Mouse (Mus musculus) hindbrain, embryonic 14.5 days (tissue): ENCODE results near the gene Miga2. TPM values are rescaled to one million over a fixed set of nuclear protein-coding genes. Genes with fewer than 3 reads are reported as not detected.

Experiments used
- ATAC-seq: fragments of 200-750 bp; cut with Nextera tagmentation; 2 replicates; pipeline ENCODE4 v1.8.0; 2017; ENCODE audit warnings: moderate number of reproducible peaks, mild to moderate bottlenecking, moderate TSS enrichment, moderate library complexity; ENCODE audit not compliant: low FRiP score
- DNase-seq: peaks from one replicate; pipeline ENCODE4 v3.0.0-alpha.2; 2015; ENCODE audit warnings: low spot score
- H3K27ac ChIP-seq: fragments of 300-500 bp; sonication (generic); 2 replicates; pipeline ENCODE4 v1.5.1; 2014; ENCODE audit warnings: mild to moderate bottlenecking, moderate library complexity
- H3K27me3 ChIP-seq: fragments of 300-500 bp; sonication (generic); 2 replicates; pipeline ENCODE4 v1.6.1; 2014; ENCODE audit warnings: mild to moderate bottlenecking, low read length, mixed read lengths; ENCODE audit not compliant: control insufficient read depth, insufficient read depth
- H3K36me3 ChIP-seq: fragments of 300-500 bp; sonication (generic); replicated peaks from 2 replicates; pipeline ENCODE4 v1.6.1; 2014; ENCODE audit not compliant: control insufficient read depth, insufficient read depth
- H3K4me1 ChIP-seq: fragments of 300-500 bp; sonication (generic); replicated peaks from 2 replicates; pipeline ENCODE4 v1.6.1; 2014; ENCODE audit warnings: antibody characterized with exemption, low read length, mixed read lengths; ENCODE audit not compliant: control insufficient read depth, insufficient read depth
- H3K4me2 ChIP-seq: fragments of 300-500 bp; sonication (generic); replicated peaks from 2 replicates; pipeline ENCODE4 v1.6.1; 2014; ENCODE audit warnings: mild to moderate bottlenecking, moderate library complexity
- H3K4me3 ChIP-seq: fragments of 300-500 bp; sonication (generic); replicated peaks from 2 replicates; pipeline ENCODE4 v1.5.1; 2014; ENCODE audit warnings: mild to moderate bottlenecking, low read length
- H3K9ac ChIP-seq: fragments of 300-500 bp; sonication (generic); 2 replicates; pipeline ENCODE4 v1.6.1; 2014
- H3K9me3 ChIP-seq: fragments of 300-500 bp; sonication (generic); 2 replicates; pipeline ENCODE4 v1.6.1; 2016; ENCODE audit warnings: low read length; ENCODE audit not compliant: control insufficient read depth
- WGBS: fragments of 180-500 bp; shearing (Covaris S2); extraction: QIAGEN DNeasy Blood & Tissue Kit; methylation state at CpG from one replicate; pipeline ENCODE4 v1.1.7; 2014; 5-methylcytosine and 5-hydroxymethylcytosine counted together
- polyA plus RNA-seq: library from polyadenylated mRNA; unstranded; fragments of >200 nt; fragmentation: Nextera tagmentation; extraction: Ambion mirVana; gene quantifications from 2 replicates; pipeline ENCODE4 v1.2.1, GENCODE M21; 2014

The Miga2 gene
- polyA plus RNA-seq, 1 experiment from 2014 or later = 27.3 TPM

DNA sequence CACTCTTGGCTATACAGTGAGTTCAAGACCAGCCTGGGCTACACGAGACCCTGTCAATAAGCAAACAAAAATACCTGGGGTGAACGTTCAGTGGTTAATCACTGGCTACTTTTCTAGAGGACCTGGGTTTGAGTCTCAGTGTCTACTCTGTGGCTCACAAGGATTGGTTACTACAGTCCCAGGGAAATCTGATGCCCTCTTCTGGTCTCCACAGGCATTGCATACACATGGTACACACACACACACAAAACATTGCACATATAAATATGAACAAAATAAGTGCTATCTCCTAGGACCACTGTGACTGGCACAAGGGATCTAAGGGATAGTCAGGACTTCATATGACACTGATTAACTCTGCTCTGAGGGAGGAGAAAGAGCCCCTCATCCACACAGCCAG, 25.0 kb downstream of the Miga2 start:
- no peak for DNase-seq
- Histone ChIP-seq H3K36me3 (peaks cover 5% of the 10 kb centered on the region; the same call in 1 of the 2 replicates), H3K9me3 (no peaks in the 10 kb centered on the region), H3K4me2 (no peak overlapping the region), H3K9ac (no peak overlapping the region), H3K27me3 (no peaks in the 10 kb centered on the region), H3K4me1 (peaks cover 11% of the 10 kb centered on the region), H3K27ac (no peak overlapping the region), H3K4me3 (no peak overlapping the region)
- WGBS = 94% methylated on average over 2 of the region's 2 CpGs
- no peak for ATAC-seq

DNA sequence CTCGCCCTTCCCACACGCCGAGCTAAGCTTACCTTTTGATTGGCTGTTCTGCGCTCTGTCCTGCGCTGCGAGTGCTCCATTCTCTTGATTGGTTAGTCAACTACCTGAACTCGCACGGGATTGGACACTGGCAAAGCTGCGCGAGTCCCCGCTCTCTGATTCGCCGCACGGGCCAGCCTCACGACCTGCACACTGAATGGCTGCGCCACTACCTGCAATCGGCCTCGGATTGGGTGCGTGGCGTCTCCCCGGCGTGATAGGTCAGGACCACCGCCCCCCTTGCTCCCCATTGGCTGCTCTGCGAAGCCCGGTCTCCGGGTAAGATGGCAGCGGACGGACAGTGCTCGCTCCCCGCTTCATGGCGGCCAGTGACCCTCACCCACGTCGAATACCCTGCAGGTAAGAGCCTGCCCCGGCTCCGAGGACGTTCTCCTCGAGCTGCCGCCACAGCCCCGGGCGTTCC, 28.1 kb downstream of the Miga2 start, which contains the start of gene Dolpp1:
Gene Dolpp1 (plus strand): TSS at position 141 of the 463 bp plus-strand sequence.
- peak; percentile 99 for ATAC-seq
- H3K4me1 ChIP-seq = peaks cover 12% of the 10 kb centered on the region
- H3K27me3 ChIP-seq = no peaks in the 10 kb centered on the region

DNA sequence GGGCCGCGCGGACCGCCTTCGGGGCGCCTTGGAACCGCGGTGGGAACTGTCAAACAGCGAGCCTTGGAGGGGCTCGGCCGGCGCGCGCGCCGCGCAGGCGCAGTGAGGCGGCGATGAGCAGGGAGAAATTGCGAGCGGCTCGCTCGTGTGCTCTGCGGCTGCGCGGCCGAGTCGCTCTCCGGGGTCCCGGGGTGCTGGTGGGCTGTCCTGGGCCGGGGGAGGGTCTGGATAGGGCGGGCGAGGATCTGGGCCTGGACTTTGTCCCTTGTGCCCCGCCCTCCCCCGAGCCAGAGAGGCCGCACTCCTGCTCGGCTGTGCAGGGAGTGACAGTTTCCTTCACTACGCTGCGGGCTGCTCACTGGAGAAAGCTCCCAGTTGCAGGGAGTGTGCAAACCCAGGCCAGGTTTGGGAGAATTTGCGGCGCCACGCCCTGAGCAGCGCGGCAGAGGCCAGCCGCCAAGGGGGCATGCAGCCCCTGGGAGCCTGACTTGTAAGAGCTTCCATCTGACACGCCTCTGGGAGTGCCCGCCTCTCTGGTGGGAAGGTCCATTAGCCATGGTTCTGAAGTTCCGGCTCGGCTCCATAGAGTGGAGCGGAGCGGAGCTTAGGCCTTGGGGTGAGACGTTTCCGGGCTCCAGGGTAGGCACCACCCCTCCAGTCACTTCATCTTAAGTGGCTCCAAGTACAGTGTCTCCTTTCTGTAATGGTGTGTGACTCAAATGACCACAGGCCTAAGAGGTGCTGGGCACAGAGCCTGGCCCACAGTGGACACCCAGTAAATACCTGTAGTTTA, 28.7 kb downstream of the Miga2 start:
- Histone ChIP-seq H3K4me2 (peak overlapping the region; percentile 76), H3K4me3 (peak overlapping the region; percentile 83), H3K9ac (peak overlapping the region; percentile 84), H3K4me1 (peaks cover 12% of the 10 kb centered on the region), H3K27me3 (no peaks in the 10 kb centered on the region), H3K9me3 (no peaks in the 10 kb centered on the region), H3K27ac (peak overlapping the region; percentile 92), H3K36me3 (peaks cover 32% of the 10 kb centered on the region)
- WGBS = under 1% methylated on average over 47 of the region's 54 CpGs
- ATAC-seq = peak; percentile 79
- DNase-seq = peak; percentile 89

More for the DNA sequence above, 28.1 kb downstream of the Miga2 start, which contains the start of gene Dolpp1:
- H3K36me3 ChIP-seq = peaks cover 26% of the 10 kb centered on the region
- H3K9ac ChIP-seq = peak within 1 kb of the TSS; percentile 84
- no peaks in the 10 kb centered on the region for H3K9me3 ChIP-seq
- H3K4me2 ChIP-seq = peak within 1 kb of the TSS; percentile 76
- H3K4me3 ChIP-seq = peak within 1 kb of the TSS; percentile 83
- DNase-seq = peak; percentile 96
- under 1% methylated on average over 40 of the region's 40 CpGs for WGBS
- H3K27ac ChIP-seq = peak within 1 kb of the TSS; percentile 92

DNA sequence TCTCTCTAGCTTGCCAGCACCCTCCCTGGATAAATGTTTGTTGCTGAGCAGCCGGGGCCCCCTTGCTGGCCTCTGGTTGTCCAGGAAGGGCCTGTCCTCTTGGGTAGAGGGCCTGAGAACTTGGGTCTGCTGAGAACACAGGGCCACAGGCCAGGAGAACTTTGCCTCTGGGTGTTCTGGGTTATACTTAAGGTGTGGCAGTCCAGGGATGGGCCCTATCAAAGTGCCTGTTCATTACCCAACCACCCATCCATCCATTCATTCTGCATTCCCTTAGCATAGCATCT, 29.3 kb downstream of the Miga2 start:
- Histone ChIP-seq H3K27ac (peak overlapping the region; percentile 92; the same call in 1 of the 2 replicates), H3K4me2 (peak overlapping the region; percentile 76), H3K27me3 (no peaks in the 10 kb centered on the region), H3K9me3 (no peaks in the 10 kb centered on the region), H3K36me3 (peaks cover 38% of the 10 kb centered on the region), H3K9ac (peak overlapping the region; percentile 84), H3K4me1 (peaks cover 12% of the 10 kb centered on the region), H3K4me3 (peak overlapping the region; percentile 83)
- no peak for ATAC-seq
- 83% methylated on average over 1 of the region's 1 CpGs for WGBS
- DNase-seq = no peak

DNA sequence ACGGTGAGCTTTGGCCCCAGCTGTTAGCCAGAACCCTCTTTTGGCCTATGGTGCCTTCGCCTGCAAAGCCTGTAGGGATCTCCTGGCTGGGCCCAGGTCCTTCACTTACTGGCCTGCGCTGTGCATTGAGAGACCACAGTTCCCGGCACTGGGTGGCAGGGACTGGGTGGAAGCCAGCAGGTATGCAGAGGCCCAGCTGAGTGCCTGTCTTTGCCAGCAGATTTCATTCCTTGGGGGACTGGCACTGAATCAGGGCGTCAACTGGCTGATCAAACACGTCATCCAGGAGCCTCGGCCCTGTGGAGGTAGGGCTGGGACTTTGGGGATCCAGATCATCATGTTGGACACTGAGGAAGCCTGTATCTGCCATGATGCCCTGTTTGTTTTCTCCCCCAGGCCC, 31.7 kb downstream of the Miga2 start:
- H3K27ac ChIP-seq = no peak overlapping the region
- H3K27me3 ChIP-seq = no peaks in the 10 kb centered on the region
- no peak overlapping the region for H3K4me2 ChIP-seq
- ATAC-seq = no peak
- H3K4me1 ChIP-seq = peaks cover 12% of the 10 kb centered on the region
- WGBS = 95% methylated on average over 7 of the region's 7 CpGs
- H3K4me3 ChIP-seq = no peak overlapping the region
- no peak for DNase-seq
- peaks cover 53% of the 10 kb centered on the region for H3K36me3 ChIP-seq
- no peaks in the 10 kb centered on the region for H3K9me3 ChIP-seq
- no peak overlapping the region for H3K9ac ChIP-seq

DNA sequence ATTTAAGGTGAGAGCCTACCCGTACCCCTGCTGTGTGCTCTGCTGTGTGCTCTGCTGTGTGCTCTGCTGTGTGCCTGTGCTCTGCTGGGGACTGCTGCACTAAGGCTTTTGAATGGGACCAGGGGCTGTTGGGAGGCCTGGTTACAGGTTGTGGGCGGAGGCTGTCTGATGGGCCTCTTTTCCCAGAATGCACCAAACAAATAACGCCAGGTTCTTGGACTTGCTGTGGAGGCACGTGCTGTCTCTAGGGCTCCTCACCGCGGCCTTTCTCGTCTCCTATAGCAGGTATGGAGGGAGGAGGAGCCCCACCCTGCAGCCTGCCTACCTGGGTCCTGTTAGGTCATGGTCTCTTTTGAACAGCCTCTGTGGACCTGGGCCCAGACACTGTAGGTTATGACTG, 32.2 kb downstream of the Miga2 start:
- WGBS = 92% methylated on average over 7 of the region's 7 CpGs
- no peak for ATAC-seq
- H3K36me3 ChIP-seq = peaks cover 53% of the 10 kb centered on the region

DNA sequence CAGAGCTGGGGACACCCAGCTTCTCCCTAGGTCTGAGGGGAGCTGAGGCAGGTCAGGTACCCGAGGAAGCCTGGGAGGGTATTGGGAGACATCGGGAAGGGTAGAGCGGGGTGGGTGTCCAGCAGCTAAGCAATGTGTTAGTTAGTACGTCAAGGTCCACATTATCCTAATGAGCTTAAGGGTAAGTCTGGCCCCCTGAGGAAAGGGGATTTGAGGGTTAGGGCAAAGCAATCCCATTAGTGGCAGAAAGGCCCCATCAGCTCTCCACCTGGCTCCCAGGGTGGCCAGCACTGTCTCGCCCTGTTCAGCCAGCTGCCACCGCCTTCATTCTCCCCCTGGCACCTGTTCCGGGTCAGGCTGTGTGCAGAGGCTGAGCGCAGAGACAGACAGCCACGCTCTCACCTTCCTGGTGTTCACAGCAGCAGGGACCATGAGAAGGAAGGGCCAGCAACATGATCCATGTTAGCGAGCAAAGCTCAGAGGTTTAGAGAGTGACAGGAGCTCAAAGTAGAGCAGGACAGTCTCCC, 34.0 kb downstream of the Miga2 start:
- Histone ChIP-seq H3K27me3 (no peaks in the 10 kb centered on the region), H3K4me1 (peaks cover 11% of the 10 kb centered on the region), H3K4me2 (no peak overlapping the region), H3K9ac (no peak overlapping the region), H3K4me3 (no peak overlapping the region), H3K9me3 (no peaks in the 10 kb centered on the region), H3K36me3 (peaks cover 66% of the 10 kb centered on the region), H3K27ac (no peak overlapping the region)
- DNase-seq (no peak), ATAC-seq (no peak)
- WGBS = 78% methylated on average over 10 of the region's 10 CpGs

More for the DNA sequence above, 32.2 kb downstream of the Miga2 start:
- Histone ChIP-seq H3K27ac (no peak overlapping the region), H3K4me2 (no peak overlapping the region), H3K4me3 (no peak overlapping the region), H3K4me1 (peaks cover 12% of the 10 kb centered on the region), H3K9ac (no peak overlapping the region), H3K27me3 (no peaks in the 10 kb centered on the region), H3K9me3 (no peaks in the 10 kb centered on the region)
- DNase-seq = no peak

DNA sequence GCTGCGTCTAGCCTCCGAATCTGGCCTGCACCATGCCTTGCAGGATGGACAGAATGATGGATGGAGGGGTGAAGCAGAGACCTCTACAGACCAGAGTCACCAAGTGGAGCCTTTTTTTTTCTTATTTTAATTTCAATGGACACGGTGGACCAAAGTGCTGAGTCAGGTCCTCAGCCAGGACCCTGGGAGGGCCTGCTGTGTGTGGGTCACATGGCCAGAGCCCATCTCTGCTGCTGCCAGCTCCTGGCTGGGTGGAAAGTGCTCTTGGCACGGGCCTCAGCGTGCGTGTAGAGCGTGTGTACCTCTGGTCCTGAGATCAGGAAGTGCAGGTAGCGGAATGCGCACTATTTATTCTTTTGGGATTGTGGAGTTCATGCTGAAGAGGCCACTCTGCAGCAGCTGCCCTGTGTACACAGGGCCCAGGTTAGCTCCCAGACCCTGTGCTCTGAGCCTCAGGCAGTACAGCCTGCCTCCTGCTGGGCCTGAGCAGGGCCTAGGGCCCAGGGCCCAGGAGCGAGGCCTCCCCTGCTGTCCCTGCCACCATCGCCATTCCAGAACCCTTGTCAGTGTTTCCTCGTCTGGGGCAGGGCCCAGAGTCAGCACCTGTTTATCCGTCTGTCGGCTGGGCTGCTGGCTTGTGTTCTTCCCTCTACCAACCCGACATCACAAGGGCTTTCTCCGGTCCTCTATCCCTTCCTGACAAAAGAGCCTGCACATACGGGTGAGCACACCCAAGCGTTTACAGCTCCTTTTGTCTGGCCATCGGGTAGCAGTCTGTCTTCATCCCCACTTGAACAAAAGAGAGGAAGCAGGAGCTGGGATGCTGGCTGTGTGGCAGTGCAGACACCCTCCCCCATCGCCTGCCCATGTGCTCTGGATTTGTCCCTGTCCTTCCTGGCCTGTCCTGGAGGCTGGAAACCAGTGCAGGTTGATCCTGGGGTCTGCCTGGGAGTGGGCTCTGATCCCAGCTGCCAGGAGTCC, 35.4 kb downstream of the Miga2 start:
- no peaks in the 10 kb centered on the region for H3K27me3 ChIP-seq
- H3K9me3 ChIP-seq = no peaks in the 10 kb centered on the region
- H3K4me3 ChIP-seq = no peak overlapping the region
- DNase-seq (no peak), ATAC-seq (peak; percentile 42)
- H3K9ac ChIP-seq = peak overlapping the region; percentile 45
- WGBS = 17% methylated on average over 20 of the region's 20 CpGs
- no peaks in the 10 kb centered on the region; the same call in 1 of the 2 replicates for H3K4me1 ChIP-seq
- H3K36me3 ChIP-seq = peaks cover 75% of the 10 kb centered on the region
- no peak overlapping the region for H3K4me2 ChIP-seq
- H3K27ac ChIP-seq = peak overlapping the region; percentile 78

DNA sequence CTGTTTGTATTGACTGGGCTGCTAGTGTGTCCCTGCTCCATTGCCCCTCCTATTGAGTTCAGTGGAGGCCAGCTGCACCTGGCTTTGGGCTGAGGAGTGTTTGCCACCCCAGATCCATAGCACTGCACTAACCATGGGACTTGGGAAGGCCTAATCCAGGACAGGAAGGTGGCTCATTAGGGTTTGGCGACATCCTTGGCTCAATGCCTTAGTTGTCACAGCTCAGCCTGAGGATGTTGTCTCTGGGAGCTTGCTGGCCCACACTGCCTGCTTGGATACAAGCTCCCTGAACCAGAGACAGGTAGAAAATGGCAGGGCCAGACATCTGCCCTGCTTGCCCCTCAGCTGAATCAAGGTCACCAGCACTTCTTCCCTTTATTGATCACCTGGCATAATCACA, 37.5 kb downstream of the Miga2 start:
- Histone ChIP-seq H3K27ac (no peak overlapping the region), H3K27me3 (no peaks in the 10 kb centered on the region), H3K9ac (no peak overlapping the region), H3K36me3 (peaks cover 80% of the 10 kb centered on the region), H3K4me1 (no peaks in the 10 kb centered on the region; the same call in 1 of the 2 replicates), H3K9me3 (no peaks in the 10 kb centered on the region), H3K4me3 (no peak overlapping the region), H3K4me2 (no peak overlapping the region)
- ATAC-seq = no peak
- DNase-seq = no peak
- WGBS = 73% methylated on average over 1 of the region's 1 CpGs
